32 mouse cellular contexts compared by ENCODE assay signal in the genomic region with DNA sequence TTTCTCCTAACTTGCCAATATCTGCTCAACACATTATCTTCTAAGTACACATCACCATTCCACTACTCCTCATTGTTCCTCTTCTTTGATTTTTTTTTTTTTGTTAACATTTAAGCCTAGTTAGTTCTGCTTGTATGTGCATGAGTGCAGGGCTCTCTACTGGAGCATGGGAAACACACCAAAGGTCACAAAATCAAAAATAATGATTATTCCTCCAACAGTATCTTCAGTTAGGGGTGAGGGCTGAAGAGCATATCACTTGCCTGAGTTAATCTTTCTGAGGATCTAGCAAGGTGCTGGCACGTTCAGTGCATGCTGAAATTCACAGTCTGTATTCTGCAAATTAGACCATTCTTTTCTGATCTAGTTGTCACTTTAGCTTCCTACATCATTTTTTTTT.
"Had no signal": no experiment of that assay in that cellular context is flagged by ENCODE, and none has a peak within 500 bp of the region (broad histone marks: within the 10 kb centered on the region; RNA-seq: fewer than 3 reads in every experiment).

No protein-coding gene starts in this region.

- DNase-seq: left cerebral cortex, postnatal 4 days; liver; liver, embryonic 13.5 days; liver, postnatal 0 days; lung, adult 18-20 months; lung, adult 2 months; lung, embryonic 14.5 days; lung, postnatal 10 days; lung, postnatal 14 days; lung, postnatal 36 days; lung, postnatal 4 days; midbrain, embryonic 14.5 days had no signal

- H3K4me3 ChIP-seq: limb, embryonic 10.5 days; limb, embryonic 12.5 days; limb, embryonic 13.5 days; limb, embryonic 15.5 days; liver, embryonic 12.5 days; liver, embryonic 13.5 days; liver, embryonic 15.5 days; lung, embryonic 15.5 days; megakaryocyte, embryonic 14.5 days; midbrain, embryonic 10.5 days; midbrain, embryonic 12.5 days; midbrain, embryonic 13.5 days; midbrain, embryonic 15.5 days; myocyte; neural tube, embryonic 12.5 days had no signal

- H3K36me3 ChIP-seq: limb, embryonic 10.5 days; limb, embryonic 12.5 days; limb, embryonic 13.5 days; limb, embryonic 15.5 days; liver, embryonic 12.5 days; liver, embryonic 13.5 days; liver, embryonic 15.5 days; lung, embryonic 15.5 days; midbrain, embryonic 10.5 days; midbrain, embryonic 12.5 days; midbrain, embryonic 13.5 days; midbrain, embryonic 15.5 days; neural tube, embryonic 12.5 days had no signal

- ATAC-seq: liver, embryonic 12.5 days; liver, postnatal 0 days; lung, postnatal 0 days; midbrain, embryonic 13.5 days; midbrain, embryonic 15.5 days; midbrain, embryonic 16.5 days had no signal

- H3K4me1 ChIP-seq: limb, embryonic 10.5 days; limb, embryonic 15.5 days; liver, embryonic 12.5 days; liver, embryonic 13.5 days; liver, embryonic 15.5 days; lung, embryonic 15.5 days; megakaryocyte, embryonic 14.5 days; midbrain, embryonic 10.5 days; midbrain, embryonic 12.5 days; midbrain, embryonic 13.5 days; midbrain, embryonic 15.5 days; neural tube, embryonic 12.5 days had no signal

- H3K9ac ChIP-seq: limb, embryonic 12.5 days; limb, embryonic 13.5 days; limb, embryonic 15.5 days; liver, embryonic 12.5 days; liver, embryonic 13.5 days; liver, embryonic 14.5 days; liver, embryonic 15.5 days; liver, postnatal 0 days; lung, embryonic 14.5 days; lung, embryonic 15.5 days; midbrain, embryonic 12.5 days; midbrain, embryonic 13.5 days; midbrain, embryonic 15.5 days; neural tube, embryonic 12.5 days had no signal

- H3K4me2 ChIP-seq: limb, embryonic 12.5 days; limb, embryonic 13.5 days; limb, embryonic 15.5 days; liver, embryonic 11.5 days; liver, embryonic 12.5 days; liver, embryonic 13.5 days; liver, embryonic 15.5 days; lung, embryonic 14.5 days; lung, embryonic 15.5 days; midbrain, embryonic 11.5 days; midbrain, embryonic 12.5 days; midbrain, embryonic 13.5 days; midbrain, embryonic 15.5 days; neural tube, embryonic 12.5 days had no signal

- H3K27me3 ChIP-seq: limb, embryonic 12.5 days; limb, embryonic 13.5 days; limb, embryonic 15.5 days; liver, embryonic 12.5 days; liver, embryonic 13.5 days; liver, embryonic 15.5 days; lung, embryonic 15.5 days; megakaryocyte, embryonic 14.5 days; midbrain, embryonic 12.5 days; midbrain, embryonic 13.5 days; midbrain, embryonic 15.5 days; neural tube, embryonic 12.5 days had no signal

- H3K27ac ChIP-seq: limb, embryonic 10.5 days; limb, embryonic 12.5 days; limb, embryonic 13.5 days; limb, embryonic 15.5 days; liver, embryonic 12.5 days; liver, embryonic 13.5 days; liver, embryonic 14.5 days; liver, embryonic 15.5 days; lung, embryonic 15.5 days; macrophage; midbrain, embryonic 10.5 days; midbrain, embryonic 12.5 days; midbrain, embryonic 13.5 days; midbrain, embryonic 15.5 days; neural tube, embryonic 12.5 days had no signal

- H3K9me3 ChIP-seq: limb, embryonic 10.5 days; limb, embryonic 12.5 days; limb, embryonic 13.5 days; limb, embryonic 15.5 days; liver, embryonic 12.5 days; liver, embryonic 13.5 days; liver, embryonic 15.5 days; lung, embryonic 15.5 days; midbrain, embryonic 10.5 days; midbrain, embryonic 12.5 days; midbrain, embryonic 13.5 days; midbrain, embryonic 15.5 days; neural tube, embryonic 12.5 days had no signal
